Mouse (Mus musculus): ENCODE results near the gene Gm49380. TPM values are rescaled to one million over a fixed set of nuclear protein-coding genes. Genes with fewer than 3 reads are reported as not detected.
A peak's percentile ranks its signal among the peaks of the same experiment; 100 is the strongest.

The Gm49380 gene
- polyA plus RNA-seq, 1 experiment from 2014 or later, result 0.36 TPM

- H3K9ac ChIP-seq (replicated peaks), result no peak overlapping the region
- H3K4me1 ChIP-seq (replicated peaks), result peaks cover 32% of the 10 kb centered on the region
- H3K27ac ChIP-seq, result no peak overlapping the region
- WGBS, result 87% methylated on average over 10 of the region's 10 CpGs
- no peak overlapping the region for H3K4me2 ChIP-seq (replicated peaks)
- ATAC-seq, result no peak
- H3K36me3 ChIP-seq, result no peaks in the 10 kb centered on the region
- no peak overlapping the region for H3K4me3 ChIP-seq (replicated peaks)
- H3K27me3 ChIP-seq, result peaks cover 23% of the 10 kb centered on the region
- no peaks in the 10 kb centered on the region for H3K9me3 ChIP-seq
Observed at GRCm38 (mm10) chr9:44078136-44078797, 35.0 kb downstream of the Gm49380 start.

GRCm38 (mm10) chr9:44077266-44077910 is 35.9 kb downstream of the Gm49380 start:
- no peak overlapping the region for H3K9ac ChIP-seq (replicated peaks)
- peaks cover 41% of the 10 kb centered on the region for H3K4me1 ChIP-seq (replicated peaks)
- no peaks in the 10 kb centered on the region for H3K36me3 ChIP-seq
- H3K4me2 ChIP-seq (replicated peaks), result no peak overlapping the region
- no peak overlapping the region for H3K4me3 ChIP-seq (replicated peaks)
- H3K27me3 ChIP-seq, result peaks cover 15% of the 10 kb centered on the region
- no peak overlapping the region for H3K27ac ChIP-seq
- WGBS, result 88% methylated on average over 11 of the region's 11 CpGs
- H3K9me3 ChIP-seq, result no peaks in the 10 kb centered on the region
- no peak for ATAC-seq

- H3K4me1 ChIP-seq (replicated peaks), result peaks cover 47% of the 10 kb centered on the region
- H3K4me3 ChIP-seq (replicated peaks), result no peak overlapping the region
- 10% methylated on average over 5 of the region's 5 CpGs for WGBS
- H3K9ac ChIP-seq (replicated peaks), result no peak overlapping the region
- no peaks in the 10 kb centered on the region for H3K36me3 ChIP-seq
- H3K27ac ChIP-seq, result no peak overlapping the region
- no peaks in the 10 kb centered on the region for H3K9me3 ChIP-seq
- H3K27me3 ChIP-seq, result peaks cover 9% of the 10 kb centered on the region; the same call in 1 of the 2 replicates
- ATAC-seq, result no peak
- H3K4me2 ChIP-seq (replicated peaks), result no peak overlapping the region
Observed at GRCm38 (mm10) chr9:44076764-44077120, 36.6 kb downstream of the Gm49380 start.

GRCm38 (mm10) chr9:44075996-44076763 is 37.1 kb downstream of the Gm49380 start:
- ATAC-seq, result no peak
- H3K4me3 ChIP-seq (replicated peaks), result no peak overlapping the region
- no peaks in the 10 kb centered on the region for H3K9me3 ChIP-seq
- no peak overlapping the region for H3K27ac ChIP-seq
- H3K4me2 ChIP-seq (replicated peaks), result no peak overlapping the region
- H3K9ac ChIP-seq (replicated peaks), result no peak overlapping the region
- H3K36me3 ChIP-seq, result no peaks in the 10 kb centered on the region
- WGBS, result 67% methylated on average over 16 of the region's 16 CpGs
- peaks cover 48% of the 10 kb centered on the region for H3K4me1 ChIP-seq (replicated peaks)
- peaks cover 9% of the 10 kb centered on the region; the same call in 1 of the 2 replicates for H3K27me3 ChIP-seq

- Histone ChIP-seq H3K27me3 (peaks cover 14% of the 10 kb centered on the region; the same call in 1 of the 2 replicates), H3K4me1 (replicated peaks) (peaks cover 52% of the 10 kb centered on the region), H3K27ac (no peak overlapping the region), H3K9ac (replicated peaks) (no peak overlapping the region), H3K9me3 (no peaks in the 10 kb centered on the region), H3K36me3 (no peaks in the 10 kb centered on the region), H3K4me2 (replicated peaks) (no peak overlapping the region), H3K4me3 (replicated peaks) (no peak overlapping the region)
- 74% methylated on average over 24 of the region's 24 CpGs for WGBS
- no peak for ATAC-seq
Observed at GRCm38 (mm10) chr9:44075276-44075995, 37.9 kb downstream of the Gm49380 start.

- H3K9ac ChIP-seq (replicated peaks), result no peak overlapping the region
- no peak for ATAC-seq
- peaks cover 52% of the 10 kb centered on the region for H3K4me1 ChIP-seq (replicated peaks)
- H3K27me3 ChIP-seq, result peaks cover 19% of the 10 kb centered on the region
- no peak overlapping the region for H3K4me3 ChIP-seq (replicated peaks)
- H3K27ac ChIP-seq, result no peak overlapping the region
- H3K36me3 ChIP-seq, result no peaks in the 10 kb centered on the region
- WGBS, result 62% methylated on average over 9 of the region's 9 CpGs
- no peaks in the 10 kb centered on the region for H3K9me3 ChIP-seq
- no peak overlapping the region for H3K4me2 ChIP-seq (replicated peaks)
Observed at GRCm38 (mm10) chr9:44074395-44075275, 38.7 kb downstream of the Gm49380 start.

- whole genome bisulfite sequencing, result 52% methylated on average over 5 of the region's 5 CpGs
- Histone ChIP-seq H3K36me3 (no peaks in the 10 kb centered on the region), H3K9me3 (no peaks in the 10 kb centered on the region), H3K27me3 (peaks cover 22% of the 10 kb centered on the region), H3K9ac (replicated peaks) (no peak overlapping the region), H3K4me3 (replicated peaks) (no peak overlapping the region), H3K4me1 (replicated peaks) (peaks cover 39% of the 10 kb centered on the region), H3K27ac (peak overlapping the region; percentile 68; the same call in 1 of the 2 replicates), H3K4me2 (replicated peaks) (peak overlapping the region; percentile 32)
- no peak for ATAC-seq
Observed at GRCm38 (mm10) chr9:44073115-44073514, 40.2 kb downstream of the Gm49380 start.

- WGBS, result 11% methylated on average over 4 of the region's 4 CpGs
- no peaks in the 10 kb centered on the region for H3K36me3 ChIP-seq
- 0 out of 2 replicates have a peak, but pooled peaks have one; percentile 46 for ATAC-seq
- peaks cover 19% of the 10 kb centered on the region for H3K27me3 ChIP-seq
- H3K4me3 ChIP-seq (replicated peaks), result 0 out of 2 replicates have a peak overlapping the region, but pooled peaks have one; percentile 11
- peak overlapping the region; percentile 28; the same call in 1 of the 2 replicates for H3K9ac ChIP-seq (replicated peaks)
- H3K27ac ChIP-seq, result peak overlapping the region; percentile 68
- H3K9me3 ChIP-seq, result no peaks in the 10 kb centered on the region
- H3K4me1 ChIP-seq (replicated peaks), result peaks cover 39% of the 10 kb centered on the region
- peak overlapping the region; percentile 32 for H3K4me2 ChIP-seq (replicated peaks)
Observed at GRCm38 (mm10) chr9:44072599-44072915, 40.7 kb downstream of the Gm49380 start.

GRCm38 (mm10) chr9:44071914-44072598 is 41.2 kb downstream of the Gm49380 start:
- 0 out of 2 replicates have a peak overlapping the region, but pooled peaks have one; percentile 11 for H3K4me3 ChIP-seq (replicated peaks)
- H3K9me3 ChIP-seq, result no peaks in the 10 kb centered on the region
- peaks cover 16% of the 10 kb centered on the region for H3K27me3 ChIP-seq
- H3K27ac ChIP-seq, result peak overlapping the region; percentile 68
- 16% methylated on average over 11 of the region's 11 CpGs for WGBS
- H3K36me3 ChIP-seq, result no peaks in the 10 kb centered on the region
- H3K4me2 ChIP-seq (replicated peaks), result peak overlapping the region; percentile 32
- peaks cover 43% of the 10 kb centered on the region for H3K4me1 ChIP-seq (replicated peaks)
- H3K9ac ChIP-seq (replicated peaks), result peak overlapping the region; percentile 28; the same call in 1 of the 2 replicates
- peak; percentile 61 for ATAC-seq

GRCm38 (mm10) chr9:44070844-44071231 is 42.5 kb downstream of the Gm49380 start:
- no peak overlapping the region for H3K9ac ChIP-seq (replicated peaks)
- no peak overlapping the region for H3K4me2 ChIP-seq (replicated peaks)
- WGBS, result 51% methylated on average over 8 of the region's 8 CpGs
- H3K9me3 ChIP-seq, result no peaks in the 10 kb centered on the region
- no peak overlapping the region for H3K4me3 ChIP-seq (replicated peaks)
- ATAC-seq, result no peak
- H3K27ac ChIP-seq, result no peak overlapping the region
- H3K4me1 ChIP-seq (replicated peaks), result peaks cover 38% of the 10 kb centered on the region
- H3K36me3 ChIP-seq, result no peaks in the 10 kb centered on the region
- H3K27me3 ChIP-seq, result peaks cover 12% of the 10 kb centered on the region

Measured in midbrain, embryonic 13.5 days (tissue).